8 mouse cellular contexts compared by ENCODE assay signal in genomic region chr4:142248426-142248825, GRCm38 (mm10). TPM values are rescaled to one million over a fixed set of nuclear protein-coding genes. Genes with fewer than 3 reads are reported as not detected.
A peak's percentile ranks its signal among the peaks of the same experiment; 100 is the strongest.
DNase-seq lines count a peak whose midpoint lies in the region; ATAC-seq lines count a peak whose summit lies in the region.

No protein-coding gene starts in this region.

- H3K9me3 ChIP-seq in hindbrain, embryonic 10.5 days, result no peaks in the 10 kb centered on the region
- no peaks in the 10 kb centered on the region for H3K9me3 ChIP-seq in hindbrain, embryonic 13.5 days
- H3K9me3 ChIP-seq in intestine, embryonic 16.5 days (ENCODE audit: control insufficient read depth, low read length), result no peaks in the 10 kb centered on the region

- no peaks in the 10 kb centered on the region for H3K36me3 ChIP-seq in hindbrain, embryonic 10.5 days
- H3K36me3 ChIP-seq in hindbrain, embryonic 13.5 days, result no peaks in the 10 kb centered on the region
- H3K36me3 ChIP-seq in intestine, embryonic 16.5 days (ENCODE audit: control insufficient read depth, insufficient read depth, low read length), result no peaks in the 10 kb centered on the region

- no peak overlapping the region for H3K4me2 ChIP-seq in hindbrain, embryonic 13.5 days
- H3K4me2 ChIP-seq in intestine, embryonic 16.5 days (ENCODE audit: low read depth, low read length), result no peak overlapping the region

- peaks cover 39% of the 10 kb centered on the region for H3K4me1 ChIP-seq in hindbrain, embryonic 10.5 days (replicated peaks)
- peaks cover 18% of the 10 kb centered on the region for H3K4me1 ChIP-seq in hindbrain, embryonic 13.5 days (replicated peaks)
- peaks cover 6% of the 10 kb centered on the region; the same call in 1 of the 2 replicates for H3K4me1 ChIP-seq in intestine, embryonic 16.5 days (ENCODE audit: control insufficient read depth, insufficient read depth, low read length)

- no peak overlapping the region for H3K4me3 ChIP-seq in hindbrain, embryonic 10.5 days
- no peak overlapping the region for H3K4me3 ChIP-seq in hindbrain, embryonic 13.5 days
- no peak overlapping the region for H3K4me3 ChIP-seq in intestine, embryonic 16.5 days (ENCODE audit: low read length)

- no peak overlapping the region for H3K9ac ChIP-seq in hindbrain, embryonic 13.5 days
- H3K9ac ChIP-seq in intestine, embryonic 16.5 days (ENCODE audit: low read depth, low read length), result no peak overlapping the region

- H3K27ac ChIP-seq in hindbrain, embryonic 10.5 days, result no peak overlapping the region
- no peak overlapping the region for H3K27ac ChIP-seq in hindbrain, embryonic 13.5 days
- no peak overlapping the region for H3K27ac ChIP-seq in intestine, embryonic 16.5 days (ENCODE audit: low read length)

- WGBS in hindbrain, embryonic 10.5 days, result 9% methylated on average over 5 of the region's 5 CpGs
- 8% methylated on average over 5 of the region's 5 CpGs for WGBS in hindbrain, embryonic 13.5 days
- 10% methylated on average over 5 of the region's 5 CpGs for WGBS in intestine, embryonic 16.5 days

- no peak for ATAC-seq in hindbrain, embryonic 13.5 days (ENCODE audit: low FRiP score)
- ATAC-seq in intestine, embryonic 16.5 days, result peak; percentile 34; the same call in 1 of the 2 replicates

- no peaks in the 10 kb centered on the region for H3K27me3 ChIP-seq in hindbrain, embryonic 10.5 days (ENCODE audit: insufficient read depth, poor library complexity, severe bottlenecking)
- no peaks in the 10 kb centered on the region for H3K27me3 ChIP-seq in hindbrain, embryonic 13.5 days
- H3K27me3 ChIP-seq in intestine, embryonic 16.5 days (replicated peaks; ENCODE audit: control insufficient read depth, insufficient read depth, low read length), result no peaks in the 10 kb centered on the region

- DNase-seq in hindbrain, embryonic 10.5 days (ENCODE audit: low spot score), result peak; percentile 83
- DNase-seq in cerebellum, adult 9-10 months, result peak; percentile 89
- peak; percentile 58 to 67 for DNase-seq in gastrocnemius, adult 8-10 months (ENCODE audit: low spot score in 2 of 2)
- DNase-seq in liver, result peak; percentile 77
- DNase-seq in naive thymus-derived CD4-positive, alpha-beta T cell, adult 2 months (ENCODE audit: low read depth), result peak; percentile 58
- peak; percentile 18 for DNase-seq in telencephalon, adult 2 months (ENCODE audit: low read depth, low spot score)

RNA-seq across cellular contexts. Expression of gene Kazn, which starts 9.2 kb away (rescaled TPM):
- 11.4 and 14.3 TPM in 2 replicates for polyA plus RNA-seq in hindbrain, embryonic 10.5 days (2016; fragmentation: Nextera tagmentation; extraction: Ambion mirVana)
- 17.9 and 19.1 TPM in 2 replicates for polyA plus RNA-seq in hindbrain, embryonic 13.5 days (2015; fragmentation: Nextera tagmentation; extraction: Ambion mirVana)
- 1 to 10 TPM; 1.3 to 1.9 (median 1.7) TPM for total RNA-seq in gastrocnemius, adult 8-10 months (2022)
- polyA plus RNA-seq in intestine, embryonic 16.5 days (2015; fragmentation: Nextera tagmentation; extraction: Ambion mirVana), result 10.7 and 11.3 TPM in 2 replicates

Comparison
In these comparisons a context has a peak if more than half of its experiments do, and no peak if none do; other contexts are left out.
1. DNase-seq: peak in every context shown above with its lines; median percentile 89 in cerebellum, adult 9-10 months; 83 in hindbrain, embryonic 10.5 days; 77 in liver; 62 in gastrocnemius, adult 8-10 months; 58 in naive thymus-derived CD4-positive, alpha-beta T cell, adult 2 months; 18 in telencephalon, adult 2 months.